Mouse (Mus musculus) intestine, embryonic 14.5 days (tissue): ENCODE results near the gene Ppp1r9a. TPM values are rescaled to one million over a fixed set of nuclear protein-coding genes. Genes with fewer than 3 reads are reported as not detected.

Experiments
- ATAC-seq: fragments of 200-750 bp; cut with Nextera tagmentation; replicated peaks from 2 replicates; pipeline ENCODE4 v1.8.0; 2017; ENCODE audit warnings: low read depth, moderate number of reproducible peaks, moderate TSS enrichment, moderate library complexity; ENCODE audit not compliant: low FRiP score, low TSS enrichment
- DNase-seq: peaks from one replicate; pipeline ENCODE4 v3.0.0-alpha.2; 2018; ENCODE audit warnings: low spot score
- H3K27ac ChIP-seq: fragments of 300-500 bp; sonication (generic); 2 replicates; pipeline ENCODE4 v1.5.1; 2014; ENCODE audit warnings: low read depth, mild to moderate bottlenecking, control low read depth
- H3K27me3 ChIP-seq: fragments of 300-500 bp; sonication (generic); replicated peaks from 2 replicates; pipeline ENCODE4 v1.6.1; 2014; ENCODE audit warnings: low read length, control low read depth; ENCODE audit not compliant: control insufficient read depth, insufficient read depth
- H3K36me3 ChIP-seq: fragments of 300-500 bp; sonication (generic); 2 replicates; pipeline ENCODE4 v1.6.1; 2014; ENCODE audit warnings: low read length, control low read depth; ENCODE audit not compliant: control insufficient read depth, insufficient read depth
- H3K4me1 ChIP-seq: fragments of 300-500 bp; sonication (generic); replicated peaks from 2 replicates; pipeline ENCODE4 v1.6.1; 2014; ENCODE audit warnings: low read length, control low read depth, mixed read lengths; ENCODE audit not compliant: control insufficient read depth, insufficient read depth
- H3K4me2 ChIP-seq: fragments of 300-500 bp; sonication (generic); 2 replicates; pipeline ENCODE4 v1.6.1; 2014; ENCODE audit warnings: low read length
- H3K4me3 ChIP-seq: fragments of 300-500 bp; sonication (generic); 2 replicates; pipeline ENCODE4 v1.5.1; 2014; ENCODE audit warnings: low read depth, low read length, control low read depth, mixed read lengths
- H3K9ac ChIP-seq: fragments of 300-500 bp; sonication (generic); 2 replicates; pipeline ENCODE4 v1.6.1; 2014; ENCODE audit warnings: mild to moderate bottlenecking, low read length
- H3K9me3 ChIP-seq: fragments of 300-500 bp; sonication (generic); 2 replicates; pipeline ENCODE4 v1.6.1; 2016; ENCODE audit warnings: low read length, control low read depth; ENCODE audit not compliant: control insufficient read depth
- WGBS: fragments of 180-500 bp; shearing (Covaris S2); extraction: QIAGEN DNeasy Blood & Tissue Kit; methylation state at CpG from one replicate; pipeline ENCODE4 v1.1.7; 2014; 5-methylcytosine and 5-hydroxymethylcytosine counted together
- polyA plus RNA-seq: library from polyadenylated mRNA; unstranded; fragments of >200 nt; fragmentation: Nextera tagmentation; extraction: Ambion mirVana; gene quantifications from 2 replicates; pipeline ENCODE4 v1.2.1, GENCODE M21; 2014

The Ppp1r9a gene
- polyA plus RNA-seq, 1 experiment from 2014 or later: 22.7 TPM

DNA sequence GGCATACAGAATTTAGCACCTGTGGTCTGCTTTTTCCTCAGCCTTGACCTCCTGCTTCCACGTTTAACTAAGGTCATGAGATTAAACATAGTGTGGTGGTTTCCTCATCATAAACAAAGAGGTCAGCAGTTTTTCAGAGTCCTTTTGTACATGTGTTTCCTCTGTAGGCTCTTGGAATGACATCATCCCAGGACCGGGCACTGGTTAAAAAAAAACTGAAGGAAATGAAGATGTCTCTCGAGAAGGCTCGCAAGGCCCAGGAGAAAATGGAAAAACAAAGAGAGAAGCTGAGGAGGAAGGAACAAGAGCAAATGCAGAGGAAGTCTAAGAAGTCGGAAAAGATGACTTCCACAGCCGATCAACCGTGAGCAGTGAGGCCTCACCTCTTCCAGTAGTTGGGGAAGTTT is 256.7 kb downstream of the Ppp1r9a start:
- H3K36me3 ChIP-seq: peaks cover 15% of the 10 kb centered on the region; the same call in 1 of the 2 replicates
- no peak overlapping the region for H3K4me3 ChIP-seq
- H3K9ac ChIP-seq: no peak overlapping the region
- H3K27me3 ChIP-seq: no peaks in the 10 kb centered on the region
- 0 out of 2 replicates have a peak, but pooled peaks cover 5% of the 10 kb centered on the region for H3K4me1 ChIP-seq
- no peak overlapping the region for H3K27ac ChIP-seq
- 78% methylated on average over 7 of the region's 7 CpGs for WGBS
- no peak for ATAC-seq
- H3K9me3 ChIP-seq: no peaks in the 10 kb centered on the region
- H3K4me2 ChIP-seq: no peak overlapping the region
- no peak for DNase-seq

- Histone ChIP-seq H3K4me2 (no peak overlapping the region), H3K4me1 (0 out of 2 replicates have a peak, but pooled peaks cover 5% of the 10 kb centered on the region), H3K9ac (no peak overlapping the region), H3K36me3 (peaks cover 15% of the 10 kb centered on the region; the same call in 1 of the 2 replicates), H3K4me3 (no peak overlapping the region), H3K27me3 (no peaks in the 10 kb centered on the region), H3K9me3 (no peaks in the 10 kb centered on the region), H3K27ac (no peak overlapping the region)
- no peak for ATAC-seq
- WGBS: 45% methylated on average over 6 of the region's 6 CpGs
- DNase-seq: no peak
Measured at GRCm38 (mm10) chr6:5162052-5162451, 259.3 kb downstream of the Ppp1r9a start.

DNA sequence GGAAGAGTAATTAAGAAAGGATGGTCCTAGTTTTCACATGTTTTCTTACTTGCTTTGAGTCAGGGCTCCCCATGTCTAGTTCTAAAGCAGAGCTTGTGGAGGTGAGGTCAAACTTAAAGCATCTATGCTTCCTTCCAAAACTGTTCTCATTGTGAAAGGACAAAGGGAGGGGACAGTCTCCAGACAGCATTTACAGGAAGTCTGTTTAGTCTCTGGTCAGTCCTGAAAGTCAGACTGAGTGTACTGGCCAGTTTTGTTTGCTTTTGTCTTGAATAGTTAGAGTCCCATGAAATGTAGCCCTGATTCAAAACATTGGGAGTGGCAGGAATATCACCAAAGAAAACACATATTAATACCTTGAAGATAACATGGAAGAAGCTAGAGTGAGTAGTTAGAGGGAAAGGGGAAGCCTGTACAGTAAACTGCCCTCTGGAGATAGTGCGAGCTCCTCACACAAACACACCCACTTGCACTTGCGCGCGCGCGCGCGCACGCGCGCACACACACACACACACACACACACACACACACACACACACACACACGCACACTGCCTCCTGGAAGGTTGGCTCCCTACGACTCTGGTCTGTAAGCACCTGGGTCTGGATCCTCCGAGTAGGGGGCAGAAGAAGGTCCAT is 260.9 kb downstream of the Ppp1r9a start:
- no peaks in the 10 kb centered on the region for H3K9me3 ChIP-seq
- no peak overlapping the region for H3K27ac ChIP-seq
- H3K36me3 ChIP-seq: peaks cover 13% of the 10 kb centered on the region; the same call in 1 of the 2 replicates
- no peak for DNase-seq
- 92% methylated on average over 14 of the region's 14 CpGs for WGBS
- ATAC-seq: no peak
- no peak overlapping the region for H3K4me2 ChIP-seq
- no peak overlapping the region for H3K4me3 ChIP-seq
- H3K9ac ChIP-seq: no peak overlapping the region
- 0 out of 2 replicates have a peak, but pooled peaks cover 5% of the 10 kb centered on the region for H3K4me1 ChIP-seq
- no peaks in the 10 kb centered on the region for H3K27me3 ChIP-seq

- WGBS: 76% methylated on average over 9 of the region's 9 CpGs
- no peaks in the 10 kb centered on the region for H3K27me3 ChIP-seq
- peaks cover 2% of the 10 kb centered on the region; the same call in 1 of the 2 replicates for H3K36me3 ChIP-seq
- no peak for DNase-seq
- H3K9ac ChIP-seq: no peak overlapping the region
- no peaks in the 10 kb centered on the region for H3K9me3 ChIP-seq
- no peak for ATAC-seq
- peak overlapping the region; percentile 7; the same call in 1 of the 2 replicates for H3K27ac ChIP-seq
- H3K4me2 ChIP-seq: no peak overlapping the region
- no peak overlapping the region for H3K4me3 ChIP-seq
- 0 out of 2 replicates have a peak, but pooled peaks cover 5% of the 10 kb centered on the region for H3K4me1 ChIP-seq
Measured at GRCm38 (mm10) chr6:5164855-5165254, 262.1 kb downstream of the Ppp1r9a start.

DNA sequence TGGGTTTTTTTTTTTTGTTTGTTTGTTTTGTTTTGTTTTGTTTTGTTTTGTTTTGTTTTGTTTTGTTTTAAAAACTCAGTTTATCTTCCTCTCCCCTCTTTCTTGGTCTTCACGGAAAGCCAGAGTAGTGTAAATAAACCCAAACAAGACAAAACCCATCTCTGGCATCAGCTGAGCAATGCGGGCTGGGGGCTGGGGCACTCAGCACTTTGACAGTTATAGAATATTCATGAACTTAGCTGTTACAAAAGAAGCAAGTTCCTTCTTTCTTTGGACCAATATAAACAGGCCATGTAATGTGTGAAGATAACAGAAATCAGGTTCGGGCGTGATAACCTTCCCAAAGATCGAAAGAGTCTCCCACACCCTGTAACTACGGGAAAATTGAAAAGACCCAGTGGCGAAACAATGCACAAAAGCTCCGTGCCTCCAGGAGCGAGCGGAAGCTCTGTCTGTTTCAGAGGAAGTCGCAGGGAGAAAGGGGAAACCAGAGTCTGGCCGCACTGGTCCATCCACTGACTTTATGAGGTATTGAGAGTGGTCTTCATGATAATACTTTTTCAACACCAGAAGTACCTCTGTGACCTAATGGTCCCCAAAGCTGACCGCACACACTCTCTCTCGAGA is 264.4 kb downstream of the Ppp1r9a start:
- Histone ChIP-seq H3K9ac (no peak overlapping the region), H3K27me3 (no peaks in the 10 kb centered on the region), H3K4me2 (no peak overlapping the region), H3K4me3 (no peak overlapping the region), H3K27ac (no peak overlapping the region), H3K36me3 (no peaks in the 10 kb centered on the region), H3K9me3 (no peaks in the 10 kb centered on the region), H3K4me1 (0 out of 2 replicates have a peak, but pooled peaks cover 5% of the 10 kb centered on the region)
- DNase-seq: no peak
- WGBS: 63% methylated on average over 14 of the region's 14 CpGs
- no peak for ATAC-seq

- H3K4me3 ChIP-seq: no peak overlapping the region
- no peaks in the 10 kb centered on the region for H3K9me3 ChIP-seq
- H3K27ac ChIP-seq: no peak overlapping the region
- no peaks in the 10 kb centered on the region for H3K27me3 ChIP-seq
- no peaks in the 10 kb centered on the region for H3K36me3 ChIP-seq
- ATAC-seq (no peak), DNase-seq (no peak)
- no peak overlapping the region for H3K4me2 ChIP-seq
- WGBS: 90% methylated on average over 9 of the region's 9 CpGs
- no peaks in the 10 kb centered on the region for H3K4me1 ChIP-seq
- H3K9ac ChIP-seq: no peak overlapping the region
Measured at GRCm38 (mm10) chr6:5168158-5168557, 265.4 kb downstream of the Ppp1r9a start.

- Histone ChIP-seq H3K9ac (no peak overlapping the region), H3K9me3 (no peaks in the 10 kb centered on the region), H3K4me1 (no peaks in the 10 kb centered on the region), H3K27ac (no peak overlapping the region), H3K36me3 (no peaks in the 10 kb centered on the region), H3K4me2 (no peak overlapping the region), H3K27me3 (no peaks in the 10 kb centered on the region), H3K4me3 (no peak overlapping the region)
- ATAC-seq: no peak
- DNase-seq: no peak
- WGBS: 75% methylated on average over 4 of the region's 4 CpGs
Measured at GRCm38 (mm10) chr6:5171418-5171817, 268.7 kb downstream of the Ppp1r9a start.

DNA sequence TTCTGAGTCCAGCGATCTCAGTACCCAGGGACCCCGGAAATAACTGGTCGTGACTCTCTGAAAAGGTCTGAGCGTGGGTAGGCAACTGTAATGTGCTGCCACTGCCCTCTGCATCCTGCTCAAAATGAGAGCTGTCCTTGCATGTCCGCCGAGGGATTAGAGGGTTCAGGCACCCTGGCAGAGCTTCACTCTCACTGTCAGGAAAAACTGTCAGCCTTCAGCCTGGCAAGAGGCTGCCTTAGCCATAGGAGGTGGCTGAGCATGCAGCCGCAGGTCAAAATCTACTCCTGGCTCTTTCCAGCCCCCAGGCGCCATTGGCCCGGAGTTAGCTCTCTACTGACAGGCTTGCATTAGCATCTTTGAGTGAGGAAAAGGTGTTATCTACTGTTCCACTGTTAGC is 269.9 kb downstream of the Ppp1r9a start:
- Histone ChIP-seq H3K27ac (no peak overlapping the region), H3K27me3 (no peaks in the 10 kb centered on the region), H3K4me1 (no peaks in the 10 kb centered on the region), H3K4me3 (no peak overlapping the region), H3K9ac (no peak overlapping the region), H3K9me3 (no peaks in the 10 kb centered on the region), H3K36me3 (no peaks in the 10 kb centered on the region), H3K4me2 (no peak overlapping the region)
- ATAC-seq (no peak), DNase-seq (no peak)
- 79% methylated on average over 9 of the region's 9 CpGs for WGBS
